Mouse (Mus musculus) heart, adult 2 months (tissue): Measurements from ENCODE around the gene Ap2s1.

Experiments used
- CTCF ChIP-seq: fragments of 200-600 bp; IDR thresholded peaks from 2 replicates; pipeline ENCODE4 v1.8.1; 2022; ENCODE audit warnings: antibody characterized with exemption, mild to moderate bottlenecking, moderate library complexity
- POLR2A ChIP-seq: fragments of 200-500 bp; IDR thresholded peaks from 2 replicates; pipeline ENCODE4 v1.6.1; 2011; ENCODE audit warnings: mild to moderate bottlenecking, low read depth, low read length, control low read depth; ENCODE audit not compliant: insufficient read depth

DNA sequence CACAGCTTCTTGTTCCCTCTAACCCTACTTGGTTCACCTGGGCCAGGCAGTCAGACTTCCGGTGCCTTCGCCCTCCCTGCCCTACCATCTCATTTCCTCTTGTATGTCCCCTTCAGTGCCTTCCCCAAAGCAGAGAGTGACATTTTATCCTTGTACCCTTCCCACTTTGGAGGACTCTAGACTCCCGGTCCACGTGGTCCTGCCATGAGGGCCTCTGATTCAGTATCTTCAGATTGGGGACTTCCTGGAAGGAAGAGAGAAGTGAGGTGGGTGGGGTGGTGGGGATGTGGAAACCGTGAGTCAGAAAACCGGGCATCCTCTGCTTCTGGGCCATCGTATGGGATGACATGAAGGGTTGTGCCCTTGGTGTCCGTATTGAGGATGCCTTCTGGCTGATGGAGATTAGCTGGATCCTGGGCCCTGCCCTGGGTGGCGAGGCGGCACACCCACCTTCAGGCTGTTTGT is 45.0 kb downstream of the Ap2s1 start:
- TF ChIP-seq CTCF (no peak), POLR2A (no peak)
